Mouse (Mus musculus) CH12.LX (cell line): ENCODE results near the gene Ica1l.

ENCODE experiments used
- CHD1 ChIP-seq: IDR thresholded peaks from 2 replicates; pipeline ENCODE4 v1.6.1; 2012; ENCODE audit warnings: low read depth, low read length, improper control_type of control experiment, inconsistent platforms
- CHD2 ChIP-seq: IDR thresholded peaks from 2 replicates; pipeline ENCODE4 v1.6.1; 2011; ENCODE audit warnings: low read length, improper control_type of control experiment
- CTCF ChIP-seq, 2 experiments: IDR thresholded peaks in 1 of 2; conservative IDR thresholded peaks in 1 of 2; 2 replicates each; pipeline ENCODE4 v1.5.1; 2011 to 2012; ENCODE audit warnings: low read depth in 2 of 2, low read length in 2 of 2, improper control_type of control experiment in 1 of 2, inconsistent platforms in 1 of 2, mild to moderate bottlenecking in 1 of 2, moderate library complexity in 1 of 2
- EP300 ChIP-seq: IDR thresholded peaks from 2 replicates; pipeline ENCODE4 v1.6.1; 2011; ENCODE audit warnings: low read length, improper control_type of control experiment
- MAZ ChIP-seq: IDR thresholded peaks from 2 replicates; pipeline ENCODE4 v1.6.1; 2012; ENCODE audit warnings: low read depth, mild to moderate bottlenecking, inconsistent platforms, low read length, improper control_type of control experiment, moderate library complexity
- MXI1 ChIP-seq: IDR thresholded peaks from 2 replicates; pipeline ENCODE4 v1.6.1; 2011; ENCODE audit warnings: mild to moderate bottlenecking, low read depth, low read length, improper control_type of control experiment
- NELFE ChIP-seq: IDR thresholded peaks from 2 replicates; pipeline ENCODE4 v1.6.1; 2011; ENCODE audit warnings: low read depth, low read length, improper control_type of control experiment

- TF ChIP-seq CTCF (conservative IDR thresholded peaks at IDR 0.05 in 1 of 2, IDR thresholded peaks at IDR 0.05 in 1 of 2; ENCODE audit: low read depth in 2 of 2, low read length in 2 of 2) (no peak), MXI1 (no peak), CHD2 (no peak), CHD1 (no peak), NELFE (no peak), EP300 (no peak; the same call in 1 of the 2 replicates), MAZ (no peak)
Observed at GRCm38 (mm10) chr1:59997352-59997751, 45.6 kb downstream of the Ica1l start.
